Mouse (Mus musculus) MEL (cell line): Measurements from ENCODE around the gene Tbc1d2b.

ENCODE experiments used
- CTCF ChIP-seq, 3 experiments: IDR thresholded peaks in 2 of 3; conservative IDR thresholded peaks in 1 of 3; 2 replicates each; pipeline ENCODE4 v1.5.1; 2011 to 2012; ENCODE audit warnings: low read length in 3 of 3, low read depth in 2 of 3, mild to moderate bottlenecking in 2 of 3, improper control_type of control experiment in 1 of 3, inconsistent platforms in 1 of 3, mixed read lengths in 1 of 3, moderate library complexity in 1 of 3; ENCODE audit not compliant: control insufficient read depth in 1 of 3, insufficient read depth in 1 of 3, poor library complexity in 1 of 3, severe bottlenecking in 1 of 3
- E2F4 ChIP-seq: IDR thresholded peaks from 2 replicates; pipeline ENCODE4 v1.6.1; 2011; ENCODE audit warnings: low read depth, low read length, improper control_type of control experiment, borderline replicate concordance
- ELF1 ChIP-seq: IDR thresholded peaks from 2 replicates; pipeline ENCODE4 v1.6.1; 2014; ENCODE audit warnings: low read depth, mild to moderate bottlenecking, inconsistent platforms, low read length, improper control_type of control experiment, moderate library complexity
- EP300 ChIP-seq, 2 experiments: IDR thresholded peaks; 2 replicates each; pipeline ENCODE4 v1.6.1; 2011; ENCODE audit warnings: improper control_type of control experiment in 2 of 2, low read length in 2 of 2, low read depth in 1 of 2, mild to moderate bottlenecking in 1 of 2
- KAT2A ChIP-seq: conservative IDR thresholded peaks from 2 replicates; pipeline ENCODE4 v1.6.1; 2012; ENCODE audit warnings: low read depth, low read length, improper control_type of control experiment, inconsistent platforms
- MAX ChIP-seq: IDR thresholded peaks from 2 replicates; pipeline ENCODE4 v1.6.1; 2011; ENCODE audit warnings: low read length, improper control_type of control experiment
- NRF1 ChIP-seq: IDR thresholded peaks from 2 replicates; pipeline ENCODE4 v1.6.1; 2014; ENCODE audit warnings: low read depth, mild to moderate bottlenecking, inconsistent platforms, low read length, improper control_type of control experiment, moderate library complexity; ENCODE audit not compliant: poor library complexity, insufficient read depth, severe bottlenecking
- POLR2A ChIP-seq, 2 experiments: IDR thresholded peaks; 2 replicates each; pipeline ENCODE4 v1.6.1; 2011 to 2012; ENCODE audit warnings: low read length in 2 of 2, mild to moderate bottlenecking in 2 of 2, control low read depth in 1 of 2, improper control_type of control experiment in 1 of 2, low read depth in 1 of 2, moderate library complexity in 1 of 2; ENCODE audit not compliant: control insufficient read depth in 1 of 2, insufficient read depth in 1 of 2, poor library complexity in 1 of 2
- POLR2AphosphoS2 ChIP-seq: IDR thresholded peaks from 2 replicates; pipeline ENCODE4 v1.6.1; 2011; ENCODE audit warnings: low read length, improper control_type of control experiment
- SMC3 ChIP-seq: IDR thresholded peaks from 2 replicates; pipeline ENCODE4 v1.6.1; 2011; ENCODE audit warnings: low read depth, low read length, improper control_type of control experiment
- TBP ChIP-seq: IDR thresholded peaks from 2 replicates; pipeline ENCODE4 v1.8.0; 2011; ENCODE audit warnings: low read depth, low read length, improper control_type of control experiment
- USF1 ChIP-seq: IDR thresholded peaks from 2 replicates; pipeline ENCODE4 v1.6.1; 2014; ENCODE audit warnings: low read depth, mild to moderate bottlenecking, inconsistent platforms, low read length, improper control_type of control experiment, moderate library complexity

DNA sequence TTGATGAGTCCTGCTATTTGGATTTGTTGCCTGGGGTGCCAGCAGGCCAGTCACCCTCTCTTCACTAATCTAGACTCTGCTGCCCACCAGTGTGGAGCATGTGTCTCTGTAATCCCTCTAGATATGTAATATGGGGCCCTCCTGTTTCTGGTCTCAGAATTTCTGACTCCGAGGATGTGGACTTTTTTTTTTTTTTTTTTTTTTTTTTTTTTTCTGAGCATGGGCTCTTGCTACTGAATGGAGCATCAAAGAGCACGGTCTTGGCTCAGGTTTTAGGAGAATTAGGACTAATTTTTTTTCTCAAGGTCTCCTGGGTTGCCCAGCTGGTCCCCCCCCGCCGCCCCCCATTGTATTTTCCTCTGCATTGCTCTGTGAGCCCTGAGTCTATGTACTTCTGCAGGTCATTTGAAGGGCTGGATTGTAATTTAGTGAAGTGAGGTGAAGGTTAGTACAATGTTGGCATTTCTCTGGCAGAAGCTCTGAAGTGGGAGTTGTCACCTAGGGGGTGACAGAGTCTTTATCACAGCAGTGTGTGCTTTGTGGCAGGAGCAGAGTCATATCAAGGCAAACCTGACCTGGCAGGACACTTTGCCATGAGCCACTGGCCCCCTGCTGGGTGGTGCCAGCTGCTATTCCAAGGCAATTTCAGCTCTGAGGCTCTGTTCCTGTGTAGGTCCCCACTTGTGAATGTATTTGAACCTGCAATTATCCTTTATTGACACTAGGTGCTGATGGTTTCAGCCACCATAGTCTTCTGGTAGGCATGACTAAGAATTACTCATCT is 105.7 kb downstream of the Tbc1d2b start:
- TF ChIP-seq EP300 (IDR thresholded peaks at IDR 0.05; ENCODE audit: low read depth in 1 of 2, low read length in 2 of 2) (no peak), SMC3 (no peak), KAT2A (no peak), POLR2A (IDR thresholded peaks at IDR 0.05; ENCODE audit: control insufficient read depth in 1 of 2, insufficient read depth in 1 of 2, low read depth in 1 of 2, low read length in 2 of 2, poor library complexity in 1 of 2) (no peak), MAX (no peak), CTCF (IDR thresholded peaks at IDR 0.05 in 2 of 3, conservative IDR thresholded peaks at IDR 0.05 in 1 of 3; ENCODE audit: control insufficient read depth in 1 of 3, insufficient read depth in 1 of 3, low read depth in 2 of 3, low read length in 3 of 3, poor library complexity in 1 of 3, severe bottlenecking in 1 of 3) (no peak), USF1 (no peak), TBP (no peak), ELF1 (no peak), POLR2AphosphoS2 (no peak), E2F4 (no peak), NRF1 (no peak)
